Mouse (Mus musculus): Measurements from ENCODE around the gene Foxk2.
"Not testable (repeated sequence)": the region's sequence is repeated elsewhere in the genome, so short reads cannot be mapped to it uniquely, and the experiment has no call there.

Foxk2 gene

DNA sequence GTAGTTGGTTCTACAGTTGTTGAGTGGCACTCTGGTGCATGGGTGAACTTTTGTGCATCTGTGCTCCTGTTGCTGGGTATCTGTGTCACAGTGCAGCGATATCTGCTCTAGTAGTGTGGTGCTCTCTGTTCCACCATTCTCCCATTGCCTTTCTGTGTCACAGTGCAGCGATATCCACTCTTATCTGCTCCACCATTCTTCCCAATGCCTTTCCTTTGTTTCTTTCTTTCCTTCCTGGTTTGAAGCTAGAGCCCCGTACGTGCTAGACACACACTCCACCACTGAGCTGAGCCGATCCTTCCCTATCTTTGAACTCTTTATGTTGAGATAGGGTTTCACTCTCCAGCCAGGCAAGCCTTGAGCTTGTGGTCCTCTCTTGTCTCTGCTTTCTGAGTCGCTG lies 23.1 kb downstream of the Foxk2 start:
- no peak for DNase-seq

DNA sequence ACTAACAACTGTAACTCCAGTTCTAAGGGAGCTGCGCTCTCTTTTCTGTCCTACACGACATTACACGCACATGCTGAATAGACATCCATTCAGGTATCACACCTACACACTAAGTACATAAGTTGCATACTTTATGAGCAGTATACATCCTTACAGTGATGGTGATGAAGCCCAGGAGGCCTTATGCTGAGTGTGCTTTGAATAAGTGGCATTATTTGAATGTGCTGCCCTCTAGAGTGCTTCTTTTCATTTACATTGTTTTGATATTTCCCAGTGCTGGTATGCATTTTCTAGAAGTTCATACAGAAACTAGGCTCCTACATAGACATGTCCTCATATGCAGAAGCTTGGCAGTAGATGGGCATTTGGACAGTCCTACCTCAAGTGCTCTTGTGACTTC lies 30.1 kb downstream of the Foxk2 start:
- no peak for DNase-seq

DNA sequence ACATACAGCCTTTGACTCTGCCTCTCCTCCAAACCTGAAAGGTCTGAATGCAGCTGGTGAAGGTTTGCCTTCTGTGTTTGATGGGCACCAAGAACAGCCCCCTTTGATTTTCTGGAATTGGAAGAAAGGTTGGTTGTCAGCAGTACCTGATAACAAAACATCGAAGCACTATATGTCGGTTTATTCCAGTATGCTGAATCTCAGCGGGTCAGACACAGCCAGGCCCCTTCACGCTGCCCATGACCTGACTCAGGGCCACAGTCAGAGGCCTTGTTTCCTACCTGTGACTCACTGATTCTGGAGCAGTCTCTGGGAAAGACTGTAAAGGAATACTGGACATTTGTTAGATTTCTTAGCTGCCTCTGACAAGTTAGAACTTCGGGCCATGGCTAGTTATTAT lies 35.0 kb downstream of the Foxk2 start:
- DNase-seq = no peak

DNA sequence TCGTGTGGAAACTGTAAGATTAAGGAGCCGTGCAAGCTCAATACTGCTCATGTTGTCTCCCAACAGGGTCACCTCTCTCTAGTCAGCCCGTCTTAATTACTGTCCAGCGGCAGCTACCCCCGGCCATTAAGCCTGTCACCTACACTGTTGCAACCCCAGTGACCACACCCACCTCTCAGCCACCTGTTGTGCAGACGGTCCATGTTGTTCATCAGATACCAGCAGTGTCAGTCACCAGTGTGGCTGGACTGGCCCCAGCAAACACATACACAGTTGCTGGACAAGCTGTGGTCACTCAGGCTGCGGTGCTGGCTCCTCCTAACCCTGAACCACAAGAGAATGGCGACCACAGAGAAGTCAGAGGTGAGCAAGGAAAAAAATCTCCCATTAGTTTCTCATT lies 38.7 kb downstream of the Foxk2 start:
- no peak for DNase-seq

DNA sequence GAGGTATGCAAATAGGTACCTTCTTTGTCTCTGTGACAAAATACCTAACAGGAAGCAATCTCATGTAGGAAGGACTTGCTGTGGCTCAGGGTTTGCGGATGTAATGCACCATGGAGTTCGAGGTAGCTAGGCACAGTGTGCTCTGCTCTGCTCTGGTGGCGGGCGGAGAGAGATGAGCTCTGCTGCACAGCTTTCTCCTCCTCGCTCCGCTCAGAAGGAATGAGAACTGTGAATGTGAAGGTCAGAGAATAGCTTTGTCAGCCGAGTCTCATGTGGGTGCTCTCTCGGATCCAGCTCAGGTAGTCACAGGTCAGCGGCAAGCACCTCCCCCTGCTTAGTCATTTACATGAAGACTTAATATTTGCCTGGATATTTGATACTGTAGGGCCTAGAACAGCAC lies 40.5 kb downstream of the Foxk2 start:
- no peak for DNase-seq

DNA sequence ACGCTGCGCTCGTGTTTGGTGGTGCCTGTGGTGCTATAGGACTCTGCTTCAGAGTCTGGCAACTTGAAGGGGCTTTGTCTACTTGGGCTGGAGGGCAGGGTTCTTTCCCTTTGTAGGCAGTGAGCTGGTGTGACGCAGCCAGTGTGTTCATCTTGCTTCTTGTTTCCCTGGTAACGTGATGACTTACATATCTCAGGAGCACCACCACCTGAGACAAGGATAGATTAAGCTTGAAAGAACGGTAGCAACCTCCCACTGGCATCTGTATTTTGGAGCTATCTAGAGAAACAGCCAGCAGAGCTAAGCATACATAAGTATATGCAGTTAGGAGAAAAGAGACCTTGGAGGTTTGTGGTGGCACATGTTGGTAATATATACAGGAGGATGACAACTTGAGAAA lies 45.6 kb downstream of the Foxk2 start:
- DNase-seq = no peak

DNA sequence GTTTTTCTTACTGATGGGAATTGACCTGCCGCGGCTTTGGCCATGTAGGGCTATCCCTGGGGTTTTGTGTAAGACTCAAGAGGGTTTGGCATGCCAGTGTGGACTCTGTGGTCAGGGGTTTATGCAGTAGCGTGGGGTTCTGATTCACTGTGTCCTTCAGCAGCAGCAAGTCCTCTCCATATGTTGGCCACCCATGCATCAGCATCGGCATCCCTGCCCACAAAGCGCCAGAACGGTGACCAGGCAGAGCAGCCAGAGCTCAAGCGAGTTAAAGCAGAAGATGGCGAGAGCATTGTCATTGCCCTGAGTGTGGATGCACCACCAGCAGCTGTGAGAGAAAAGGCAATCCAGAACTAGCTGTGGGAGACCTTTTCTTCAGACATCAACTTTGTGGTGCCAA lies 46.8 kb downstream of the Foxk2 start:
- DNase-seq = no peak

DNA sequence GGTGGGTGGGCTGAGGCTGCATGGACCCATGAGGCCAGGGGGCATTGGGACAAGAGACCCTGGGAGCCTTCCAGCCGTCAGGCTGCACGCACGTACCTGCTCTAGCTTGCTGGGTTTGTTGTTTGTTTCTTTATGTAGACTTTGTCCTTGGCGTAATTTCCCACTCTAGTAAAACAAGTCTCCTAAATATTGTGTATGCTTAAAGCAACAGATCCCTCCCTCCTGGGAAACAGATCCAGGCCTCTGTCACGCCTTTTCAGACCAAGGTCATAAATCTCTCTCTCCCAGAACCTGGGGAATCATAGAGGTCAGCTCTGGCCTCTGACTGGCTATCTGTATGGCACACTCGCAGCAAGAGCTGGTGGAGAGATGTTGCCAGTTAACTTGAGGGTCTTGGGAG lies 47.9 kb downstream of the Foxk2 start:
- DNase-seq = not testable (repeated sequence)

DNA sequence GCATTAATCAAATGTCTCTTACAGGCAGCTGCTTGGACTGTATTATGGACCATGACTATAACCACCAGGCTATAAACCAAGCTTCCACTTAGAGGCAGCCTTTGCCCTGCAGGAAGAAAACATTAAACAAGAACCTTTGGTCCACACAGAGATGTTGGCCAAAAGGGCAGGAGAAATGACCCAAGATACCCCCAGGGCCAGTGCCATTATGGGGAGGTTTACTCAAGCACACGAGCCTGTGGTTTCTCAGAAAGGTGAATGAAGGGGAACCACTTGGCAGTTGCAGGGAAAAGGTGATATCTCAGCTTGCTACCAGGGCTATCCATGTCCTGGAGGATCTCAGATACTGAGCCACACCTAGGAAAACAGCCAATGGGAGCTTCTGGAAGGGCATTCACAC lies 66.2 kb downstream of the Foxk2 start:
- no peak for DNase-seq

DNA sequence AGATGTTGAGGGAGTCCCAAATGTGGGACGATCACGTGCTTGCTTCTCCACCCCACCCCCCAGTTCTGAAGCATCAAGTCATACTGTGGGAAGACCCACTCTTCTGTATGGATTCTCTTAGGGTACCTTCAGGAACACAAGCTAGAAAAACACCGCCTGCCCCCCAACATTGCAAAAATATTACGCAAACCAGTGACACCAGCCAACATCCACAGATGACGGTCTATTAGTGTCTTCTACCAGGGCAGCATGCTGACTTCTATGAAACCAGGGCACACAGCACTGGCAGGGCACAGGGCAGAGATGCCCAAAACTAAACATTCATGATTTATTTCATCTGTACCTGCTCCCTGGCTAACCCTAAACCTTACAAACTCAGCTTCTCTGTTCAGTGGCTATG lies 66.9 kb downstream of the Foxk2 start:
- no peak for DNase-seq

DNA sequence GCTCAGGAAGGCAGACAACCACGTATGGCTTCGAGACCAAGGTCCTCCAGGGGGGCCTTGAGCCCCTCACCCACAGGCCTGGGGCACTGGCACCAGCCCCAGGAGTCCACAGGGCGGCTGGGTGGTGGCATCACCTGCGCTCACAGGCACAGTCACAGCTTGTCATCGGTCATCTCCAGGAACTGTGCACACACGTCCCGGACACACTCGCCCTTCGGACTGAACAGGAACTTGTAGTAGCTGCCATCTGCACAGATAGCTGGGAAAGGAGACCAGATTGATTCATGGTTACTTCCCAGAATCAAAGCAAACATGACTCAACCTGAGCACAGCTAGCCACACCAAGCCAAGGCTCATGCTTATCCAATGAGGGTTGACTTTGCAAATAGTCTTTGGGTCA lies 68.4 kb downstream of the Foxk2 start:
- no peak for DNase-seq

DNA sequence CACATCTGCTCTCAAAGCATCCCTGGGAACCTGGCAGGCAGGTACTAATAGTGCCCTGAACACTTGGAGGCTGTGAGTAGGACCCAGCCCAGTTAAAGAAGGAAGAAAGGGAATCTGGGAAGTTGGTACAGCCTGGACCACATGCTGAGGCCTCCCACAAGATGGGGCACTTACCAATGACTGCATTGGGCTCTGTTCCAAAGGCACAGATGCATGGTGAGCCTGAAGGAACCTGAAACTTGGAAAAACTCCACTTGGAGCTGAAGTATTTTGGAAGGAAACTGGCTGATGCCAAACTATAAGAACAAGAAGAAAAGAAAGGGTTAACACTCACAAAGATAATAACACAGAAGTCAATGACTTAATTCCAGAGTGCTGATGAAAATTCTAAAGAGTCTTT lies 68.8 kb downstream of the Foxk2 start:
- no peak for DNase-seq

DNA sequence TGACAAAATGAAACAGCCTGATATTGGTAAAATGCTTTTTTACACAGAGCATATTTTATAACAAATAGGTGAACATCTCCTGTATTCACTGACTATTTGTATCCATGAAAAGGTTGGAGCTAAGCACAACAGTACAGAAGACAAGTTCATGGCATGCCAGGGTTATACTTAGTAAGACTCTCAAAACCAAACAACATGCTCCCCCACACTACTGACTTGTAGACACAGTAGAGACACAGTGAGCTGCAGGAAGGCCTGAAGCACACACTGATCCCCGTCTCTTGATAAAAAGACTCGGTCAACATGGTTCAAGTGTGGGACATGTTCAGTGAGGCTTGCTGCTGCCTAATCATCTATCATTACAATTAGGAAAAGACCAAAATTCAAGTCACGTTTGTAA lies 71.9 kb downstream of the Foxk2 start:
- DNase-seq = no peak

DNA sequence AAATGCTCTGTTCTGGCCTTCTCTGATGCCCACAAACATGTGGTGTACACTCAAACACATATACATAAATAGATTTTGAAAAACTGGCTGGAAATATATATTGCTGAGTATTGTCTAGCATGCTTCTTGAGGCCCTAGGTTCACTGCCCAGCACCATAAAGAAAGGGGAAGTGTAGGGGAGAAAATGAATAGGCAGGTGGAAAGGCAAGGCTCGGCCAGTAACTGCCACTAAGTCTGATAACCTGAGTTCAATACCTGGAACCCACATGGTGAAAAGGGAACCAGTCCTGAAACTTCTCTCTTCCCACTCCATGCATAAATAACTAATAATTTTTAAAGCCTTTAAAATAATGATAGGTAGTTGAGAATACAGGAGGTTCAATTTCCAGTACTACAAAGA lies 79.9 kb downstream of the Foxk2 start:
- no peak for DNase-seq

DNA sequence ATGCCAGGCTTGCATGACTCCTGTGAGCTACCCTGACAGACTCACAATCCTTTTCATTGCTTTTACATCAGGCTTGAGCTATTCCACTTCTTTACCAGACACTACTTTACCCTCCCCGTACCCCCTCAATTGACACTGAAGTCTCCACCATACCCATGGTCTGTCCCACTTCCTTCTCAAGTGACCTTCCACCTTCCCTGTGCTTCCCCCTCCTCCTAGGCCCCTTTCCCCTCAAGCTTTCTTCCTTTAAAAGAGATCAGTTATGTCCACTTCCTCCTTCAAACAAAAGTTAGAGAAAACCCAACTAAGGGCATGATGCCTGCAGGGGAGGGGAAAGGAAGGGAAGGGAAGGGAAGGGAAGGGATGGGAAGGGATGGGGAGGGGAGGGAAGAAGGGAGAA lies 80.5 kb downstream of the Foxk2 start:
- no peak for DNase-seq

DNA sequence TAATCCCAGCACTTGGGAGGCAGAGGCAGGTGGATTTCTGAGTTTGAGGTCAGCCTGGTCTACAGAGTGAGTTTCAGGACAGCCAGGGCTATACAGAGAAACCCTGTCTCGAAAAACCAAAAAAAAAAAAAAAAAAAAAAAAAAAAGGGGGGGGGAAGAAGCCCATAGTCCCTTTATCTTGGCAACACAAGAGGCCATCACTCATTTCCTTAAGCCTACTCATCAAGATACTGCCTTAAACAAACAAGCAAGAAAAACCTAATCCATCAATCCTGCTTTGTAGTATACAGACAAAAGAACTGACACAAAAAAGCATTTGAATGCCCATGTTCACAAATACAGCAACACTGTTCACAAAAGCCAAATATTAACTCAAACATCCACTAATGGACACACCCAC lies 82.6 kb downstream of the Foxk2 start:
- not testable (repeated sequence) for DNase-seq

DNA sequence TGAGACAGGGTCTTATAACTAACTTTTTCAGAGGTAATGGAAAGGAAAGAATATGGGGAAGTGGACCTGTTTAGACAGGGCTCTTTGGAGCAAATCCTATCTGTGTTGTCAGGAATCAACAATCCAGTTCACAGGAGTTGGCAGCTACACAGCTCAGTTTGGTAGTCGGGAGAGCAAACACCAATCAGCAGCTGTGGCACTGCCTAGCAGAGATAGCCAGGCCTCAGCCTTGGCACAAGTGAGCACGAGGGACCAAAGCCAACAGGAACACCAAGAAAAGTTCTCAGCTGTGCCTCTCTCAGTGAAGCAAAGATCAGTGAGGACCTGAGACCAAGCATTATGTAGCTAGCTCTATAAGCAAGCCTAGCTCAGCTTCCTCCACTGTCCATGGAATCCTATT lies 87.2 kb downstream of the Foxk2 start:
- DNase-seq = no peak

DNA sequence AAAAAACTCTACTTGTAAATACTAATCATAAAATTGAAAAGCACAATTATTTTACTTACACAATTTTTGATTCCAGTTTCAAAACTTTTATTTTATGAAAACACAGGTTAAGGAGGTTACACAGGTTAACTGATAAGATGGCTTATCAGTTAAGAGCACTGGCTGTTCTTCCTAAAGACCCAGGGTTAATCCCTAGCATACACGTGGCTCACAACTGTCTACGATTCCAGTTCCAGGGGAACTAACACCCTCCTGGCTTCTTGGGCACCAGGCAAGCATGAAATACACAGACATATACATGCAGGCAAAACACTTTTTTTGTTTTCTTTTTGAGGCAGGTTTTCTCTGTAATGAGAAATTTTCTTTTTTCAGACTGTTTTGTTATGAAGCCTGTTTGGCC lies 88.4 kb downstream of the Foxk2 start:
- no peak for DNase-seq

DNA sequence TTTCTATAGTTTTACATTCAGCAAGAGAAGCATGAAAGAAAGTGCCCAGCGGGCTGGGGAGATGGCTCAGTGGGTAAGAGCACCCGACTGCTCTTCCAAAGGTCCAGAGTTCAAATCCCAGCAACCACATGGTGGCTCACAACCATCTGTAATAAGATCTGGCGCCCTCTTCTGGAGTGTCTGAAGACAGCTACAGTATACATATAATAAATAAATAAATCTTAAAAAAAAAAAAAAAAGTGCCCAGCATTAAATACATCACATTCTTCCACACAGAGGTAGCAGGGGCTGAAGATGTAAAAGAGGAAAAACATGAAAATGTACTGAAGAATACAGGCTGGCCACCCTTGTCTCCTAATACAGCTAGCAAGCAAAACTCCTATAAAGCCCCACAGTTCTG lies 88.9 kb downstream of the Foxk2 start:
- DNase-seq = not testable (repeated sequence)

DNA sequence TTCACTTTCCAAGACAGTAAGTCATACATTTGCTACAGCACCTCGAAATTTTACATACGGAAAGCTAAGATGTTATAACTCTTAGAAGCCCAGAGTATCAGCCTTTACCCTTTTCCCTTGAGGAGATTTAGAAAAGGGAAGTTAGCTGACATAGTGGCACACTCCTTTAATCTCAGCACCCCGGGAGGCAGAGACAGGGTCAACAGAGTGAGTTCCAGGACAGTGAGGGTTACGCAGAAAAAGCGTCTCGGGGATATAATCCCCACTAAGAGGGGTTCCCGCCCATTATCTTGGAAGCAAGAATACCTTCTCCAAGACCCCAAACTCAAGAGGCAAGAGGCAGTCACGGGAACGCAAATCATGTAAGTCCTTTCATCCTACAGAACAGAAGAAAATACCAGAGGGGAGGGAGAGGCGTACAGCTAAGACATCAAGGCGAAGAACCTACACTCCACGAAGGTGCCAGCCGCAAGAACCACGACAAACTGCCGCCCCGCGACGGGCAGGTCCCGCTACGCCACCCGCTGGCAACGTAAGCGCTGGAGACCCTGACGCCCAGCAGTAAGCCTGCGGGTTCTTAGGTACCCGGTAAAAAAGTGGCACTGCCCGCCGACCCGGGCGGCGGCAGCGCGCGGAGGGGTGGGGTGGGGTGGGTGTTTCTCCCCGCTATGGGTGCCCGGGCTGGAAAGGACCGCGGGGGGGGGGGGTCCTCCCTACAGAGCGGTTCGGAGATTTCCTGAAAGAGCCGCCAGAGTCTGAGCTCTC lies 93.7 kb downstream of the Foxk2 start:
- peak; percentile 21 for DNase-seq

DNA sequence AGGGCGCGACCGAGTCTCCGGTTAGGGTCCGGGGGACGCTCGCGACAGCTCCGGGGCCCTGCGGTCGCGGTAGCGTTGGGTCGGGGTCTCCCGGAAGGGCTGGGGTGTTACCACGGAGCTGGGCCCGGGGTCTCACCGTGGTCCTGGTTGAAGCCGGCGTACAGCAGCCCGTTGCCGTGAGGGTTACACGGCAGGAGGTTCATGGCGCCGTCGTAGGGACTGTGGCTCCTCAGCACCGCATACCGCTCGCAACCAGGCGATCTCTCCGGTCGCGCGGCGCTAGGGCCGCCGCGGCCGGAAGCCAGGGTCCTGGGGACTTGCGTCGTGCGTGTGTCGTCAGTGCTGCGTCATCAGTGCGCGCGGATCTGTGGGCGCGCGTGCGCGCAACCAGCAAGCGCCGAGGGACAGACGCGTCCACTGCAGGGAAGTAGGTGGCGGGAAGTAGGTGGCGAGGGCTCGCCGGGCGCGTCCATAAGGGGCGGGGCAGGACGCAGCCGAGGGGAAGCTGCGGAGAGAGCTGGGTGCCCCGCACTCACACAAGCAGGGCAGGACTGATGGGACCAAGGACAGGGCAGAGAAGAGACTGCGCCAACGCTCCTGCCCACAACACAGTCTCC lies 94.4 kb downstream of the Foxk2 start, which contains the start of gene Wdr45b:
Gene Wdr45b (minus strand): TSS at position 355 of the 617 bp plus-strand sequence.
- peak; percentile 99 for DNase-seq
